ENCODE assay signal across 12 mouse cellular contexts in the genomic region with DNA sequence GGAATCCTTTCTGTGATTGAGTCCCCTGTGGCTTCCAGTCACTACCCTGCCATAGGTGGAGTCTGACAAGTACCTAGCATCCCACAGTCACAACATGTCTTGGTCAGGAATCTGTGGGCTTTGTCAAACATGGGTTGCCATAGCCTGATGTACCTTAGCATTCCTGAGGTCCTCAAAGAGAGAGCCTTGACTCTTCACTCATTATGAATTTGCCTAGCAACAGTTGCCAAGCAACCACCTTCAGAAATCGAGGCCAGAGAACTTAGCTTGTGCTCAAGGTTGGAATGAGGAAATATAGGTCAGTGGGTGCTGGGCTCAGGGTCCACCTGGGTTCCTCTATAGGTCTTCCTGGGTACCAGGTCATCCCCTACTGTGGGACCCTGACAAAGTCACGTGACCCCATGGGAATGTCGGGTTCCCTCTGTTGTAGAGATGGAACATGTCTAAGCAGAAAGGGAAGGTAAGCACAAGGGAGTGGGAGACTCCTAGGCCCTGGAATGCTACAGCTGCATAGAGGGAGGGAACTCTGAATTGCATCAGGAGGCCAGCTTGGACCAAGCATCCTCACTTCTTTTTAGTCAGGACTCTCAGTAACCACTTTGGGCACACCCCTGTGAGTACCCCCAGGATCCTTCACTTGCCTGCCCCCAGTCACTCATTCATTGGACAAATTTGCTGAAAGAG. TPM values are rescaled to one million over a fixed set of nuclear protein-coding genes. Genes with fewer than 3 reads are reported as not detected.
DNase-seq lines count a peak whose midpoint lies in the region; ATAC-seq and TF ChIP-seq lines count a peak whose summit lies in the region.
"Had no signal": no experiment of that assay in that cellular context is flagged by ENCODE, and none has a peak within 500 bp of the region (broad histone marks: within the 10 kb centered on the region; RNA-seq: fewer than 3 reads in every experiment).

No protein-coding gene starts in this region.

- no peak overlapping the region for H3K4me3 ChIP-seq in lung, embryonic 14.5 days (ENCODE audit: low read depth, low read length)
- H3K4me3 ChIP-seq in midbrain, embryonic 15.5 days, result no peak overlapping the region
- H3K4me3 ChIP-seq in liver, embryonic 12.5 days, result no peak overlapping the region

- no peaks in the 10 kb centered on the region for H3K4me1 ChIP-seq in lung, embryonic 14.5 days (ENCODE audit: insufficient read depth)
- H3K4me1 ChIP-seq in midbrain, embryonic 15.5 days, result peaks cover 8% of the 10 kb centered on the region; the same call in 1 of the 2 replicates
- H3K4me1 ChIP-seq in liver, embryonic 12.5 days, result no peaks in the 10 kb centered on the region

- TF ChIP-seq CTCF in lung, embryonic 14.5 days (IDR thresholded peaks at IDR 0.05; ENCODE audit: low read depth), result no peak
- TF ChIP-seq CTCF in brain, embryonic 14.5 days (IDR thresholded peaks at IDR 0.05; ENCODE audit: borderline replicate concordance, extremely low read depth, insufficient read depth, insufficient read length), result no peak

- DNase-seq in cerebellum, postnatal 10 days, result peak; percentile 35 to 40
- no peak for DNase-seq in cerebellum, postnatal 36 days
- peak; percentile 57 for DNase-seq in lung, embryonic 14.5 days
- DNase-seq in lung, postnatal 36 days, result no peak
- DNase-seq in brain, embryonic 14.5 days (ENCODE audit: low read depth), result peak; percentile 79
- no peak for DNase-seq in kidney, postnatal 4 days
- DNase-seq: kidney, postnatal 36 days; liver, postnatal 0 days; thymus, postnatal 14 days had no signal

- H3K36me3 ChIP-seq in lung, embryonic 14.5 days (ENCODE audit: insufficient read depth), result no peaks in the 10 kb centered on the region
- no peaks in the 10 kb centered on the region for H3K36me3 ChIP-seq in midbrain, embryonic 15.5 days (replicated peaks)
- H3K36me3 ChIP-seq in liver, embryonic 12.5 days, result no peaks in the 10 kb centered on the region

- H3K4me2 ChIP-seq in lung, embryonic 14.5 days, result no peak overlapping the region
- no peak overlapping the region for H3K4me2 ChIP-seq in midbrain, embryonic 15.5 days
- H3K4me2 ChIP-seq in liver, embryonic 12.5 days, result no peak overlapping the region

- WGBS in lung, embryonic 14.5 days, result 71% methylated on average over 3 of the region's 3 CpGs
- 55% methylated on average over 3 of the region's 3 CpGs for WGBS in midbrain, embryonic 15.5 days
- 64% methylated on average over 3 of the region's 3 CpGs for WGBS in liver, embryonic 12.5 days (ENCODE audit: insufficient replicate concordance)

- 0 out of 2 replicates have a peak, but pooled peaks have one; percentile 14 for ATAC-seq in lung, embryonic 14.5 days (ENCODE audit: insufficient read depth)
- ATAC-seq in midbrain, embryonic 15.5 days (replicated peaks), result peak; percentile 81
- no peak for ATAC-seq in liver, embryonic 12.5 days
- ATAC-seq: intestine, postnatal 0 days; liver, postnatal 0 days had no signal

- no peak overlapping the region for H3K27ac ChIP-seq in lung, embryonic 14.5 days (ENCODE audit: low read depth)
- peak overlapping the region; percentile 24 for H3K27ac ChIP-seq in midbrain, embryonic 15.5 days
- no peak overlapping the region for H3K27ac ChIP-seq in liver, embryonic 12.5 days

- no peak overlapping the region for H3K9ac ChIP-seq in lung, embryonic 14.5 days
- no peak overlapping the region for H3K9ac ChIP-seq in midbrain, embryonic 15.5 days
- no peak overlapping the region for H3K9ac ChIP-seq in liver, embryonic 12.5 days
- H3K9ac ChIP-seq: liver, postnatal 0 days had no signal

- peaks cover 5% of the 10 kb centered on the region; the same call in 1 of the 2 replicates for H3K9me3 ChIP-seq in lung, embryonic 14.5 days (ENCODE audit: low read depth, low read length)
- H3K9me3 ChIP-seq in midbrain, embryonic 15.5 days, result no peaks in the 10 kb centered on the region
- no peaks in the 10 kb centered on the region for H3K9me3 ChIP-seq in liver, embryonic 12.5 days (replicated peaks)

- no peaks in the 10 kb centered on the region for H3K27me3 ChIP-seq in lung, embryonic 14.5 days (ENCODE audit: insufficient read depth, low read length)
- H3K27me3 ChIP-seq in midbrain, embryonic 15.5 days (replicated peaks), result no peaks in the 10 kb centered on the region
- H3K27me3 ChIP-seq in liver, embryonic 12.5 days (replicated peaks), result 0 out of 2 replicates have a peak, but pooled peaks cover 3% of the 10 kb centered on the region

- TF ChIP-seq POLR2A in brain, embryonic 14.5 days (IDR thresholded peaks at IDR 0.05; ENCODE audit: borderline replicate concordance, extremely low read depth, insufficient read depth, insufficient read length, poor library complexity, severe bottlenecking), result no peak

RNA-seq across cellular contexts. Expression of a gene that starts 57.9 kb away (rescaled TPM):
- polyA plus RNA-seq in lung, embryonic 14.5 days (2014; fragmentation: Nextera tagmentation; extraction: Ambion mirVana), result 26.8 and 32.2 TPM in 2 replicates
- 118 and 171 TPM in 2 replicates for polyA plus RNA-seq in brain, embryonic 14.5 days (2012; rRNA removed)
- 85.3 and 88.3 TPM in 2 replicates for polyA plus RNA-seq in midbrain, embryonic 15.5 days (2015; fragmentation: Nextera tagmentation; extraction: Ambion mirVana)
- polyA plus RNA-seq in liver, embryonic 12.5 days (2016; fragmentation: Nextera tagmentation; extraction: Ambion mirVana), result 6.7 and 7.2 TPM in 2 replicates

Comparison
In these comparisons a context has a peak if more than half of its experiments do, and no peak if none do; other contexts are left out.
1. DNase-seq: peak in cerebellum, postnatal 10 days (2 of 2), lung, embryonic 14.5 days (single experiment) and brain, embryonic 14.5 days (single experiment); none in cerebellum, postnatal 36 days (0 of 2), lung, postnatal 36 days (single experiment) and kidney, postnatal 4 days (0 of 2).